Mouse (Mus musculus): Measurements from ENCODE around the gene Agmat.

Agmat gene

DNA sequence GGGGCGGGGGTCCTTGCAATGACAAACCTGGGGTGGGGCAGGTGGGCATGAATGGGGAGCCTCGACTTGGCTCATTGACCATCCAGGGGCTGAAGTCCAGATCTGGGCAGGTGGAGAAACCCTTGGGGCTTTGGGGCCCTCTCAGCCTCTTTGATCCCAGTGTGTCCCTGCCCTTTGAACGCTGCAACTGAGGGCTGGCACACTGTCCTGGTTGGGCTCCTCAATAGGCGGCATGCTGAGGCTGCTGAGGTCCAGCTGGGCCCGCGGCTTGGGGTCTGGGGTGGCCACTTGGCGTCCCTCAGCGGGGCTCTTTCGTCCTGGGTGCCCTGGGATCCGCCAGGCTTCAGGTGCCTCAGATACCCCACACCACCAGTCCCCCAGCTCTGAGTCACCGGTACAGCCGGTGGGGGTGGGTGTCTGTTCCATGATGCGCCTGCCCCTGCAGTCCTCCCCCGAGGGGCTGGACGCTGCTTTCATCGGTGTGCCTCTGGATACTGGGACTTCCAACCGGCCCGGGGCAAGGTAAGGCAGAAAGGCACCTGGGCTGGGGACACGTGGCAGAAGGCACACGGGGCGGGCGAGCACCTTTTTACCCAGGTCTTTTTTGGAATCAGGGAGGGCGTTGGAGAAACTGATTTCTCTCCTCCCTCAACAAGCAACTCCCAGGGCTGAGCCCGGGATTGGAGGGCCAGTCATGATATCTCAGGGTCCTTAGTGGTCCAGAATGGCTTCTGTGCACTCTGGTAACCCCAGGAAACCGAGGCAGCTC is at the start of gene Agmat:
TSS of gene Agmat (plus strand) at position 95 of the 769 bp plus-strand sequence.
- no peak for DNase-seq (ENCODE audit: low spot score)

DNA sequence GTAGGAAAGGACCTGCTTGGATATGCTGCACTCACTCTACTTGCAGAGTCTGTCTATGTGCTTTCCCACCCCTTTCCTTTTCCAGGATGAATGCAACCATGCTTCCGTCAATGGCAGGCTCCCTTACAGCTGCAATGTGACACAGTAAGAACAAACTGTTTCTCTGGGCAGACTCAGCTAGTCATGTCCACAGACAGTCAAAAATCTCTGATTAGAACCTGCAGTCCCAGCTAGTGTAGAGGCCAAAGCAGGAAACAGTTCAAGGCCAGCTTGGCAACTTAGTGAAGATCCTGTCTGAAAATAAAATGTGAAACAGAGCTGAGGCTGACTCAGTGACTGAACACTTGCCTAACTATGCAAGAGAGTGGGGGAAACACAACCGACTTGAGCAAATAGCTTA is 41.8 kb upstream of the Agmat start:
- no peak for DNase-seq (ENCODE audit: low spot score)

DNA sequence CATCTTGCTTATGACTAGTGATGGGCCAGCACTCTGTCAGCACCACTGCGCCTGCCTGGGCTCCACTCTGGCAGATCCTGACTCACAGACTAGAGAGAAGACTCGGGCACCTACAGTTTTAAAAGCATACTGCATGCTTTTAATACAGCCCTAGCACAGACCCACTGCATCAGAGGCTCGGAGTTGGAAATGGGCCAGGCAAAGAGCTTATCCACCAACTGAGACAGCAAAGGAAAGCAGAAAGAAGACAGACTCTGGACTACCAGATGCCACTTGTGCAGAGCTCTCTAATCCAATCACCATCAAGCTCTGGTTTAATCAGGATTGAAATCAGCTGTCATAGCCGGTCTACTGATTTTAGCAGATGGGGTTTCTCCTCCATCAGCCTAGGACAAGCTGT is 41.1 kb upstream of the Agmat start:
- DNase-seq (ENCODE audit: low spot score) = peak; percentile 77

DNA sequence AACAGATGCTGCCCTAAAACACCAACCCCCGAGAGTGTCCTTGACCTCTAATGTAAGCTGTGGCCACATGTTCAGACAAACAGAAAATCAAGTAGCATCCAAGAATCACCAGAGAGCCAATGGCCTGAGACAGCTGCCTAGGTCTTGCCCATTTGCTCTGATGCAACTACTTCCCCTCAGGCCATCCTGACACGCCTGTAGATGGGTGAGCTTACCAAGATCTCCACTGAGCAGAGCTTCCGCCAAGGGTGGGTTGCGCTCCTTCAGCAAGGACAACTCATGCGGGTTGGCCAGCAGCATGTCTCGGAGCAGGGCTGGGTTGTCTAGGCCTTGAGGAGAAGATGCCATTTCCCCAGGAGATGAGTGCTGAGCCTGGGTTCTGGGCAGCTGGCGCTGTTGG is 38.5 kb upstream of the Agmat start:
- DNase-seq (ENCODE audit: low spot score) = no peak

DNA sequence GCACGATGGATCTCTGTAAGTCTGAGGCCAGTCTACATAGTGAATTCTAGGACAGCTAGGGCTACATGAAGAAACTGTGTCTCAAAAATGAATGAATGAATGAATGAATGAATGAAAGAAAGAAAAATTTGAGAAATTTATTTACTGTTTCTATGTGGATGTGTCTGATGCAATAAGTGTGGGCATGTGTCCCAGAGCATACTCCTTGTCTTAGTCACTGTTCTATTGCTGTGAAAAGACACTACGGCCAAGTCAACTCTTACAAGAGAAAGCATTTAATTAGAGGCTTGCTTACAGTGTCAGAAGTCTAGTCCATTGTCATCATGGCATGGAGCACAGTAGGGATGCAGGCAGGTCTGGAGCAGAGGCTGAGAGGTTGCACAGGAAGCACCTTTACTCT is 37.5 kb upstream of the Agmat start:
- DNase-seq (ENCODE audit: low spot score) = no peak

DNA sequence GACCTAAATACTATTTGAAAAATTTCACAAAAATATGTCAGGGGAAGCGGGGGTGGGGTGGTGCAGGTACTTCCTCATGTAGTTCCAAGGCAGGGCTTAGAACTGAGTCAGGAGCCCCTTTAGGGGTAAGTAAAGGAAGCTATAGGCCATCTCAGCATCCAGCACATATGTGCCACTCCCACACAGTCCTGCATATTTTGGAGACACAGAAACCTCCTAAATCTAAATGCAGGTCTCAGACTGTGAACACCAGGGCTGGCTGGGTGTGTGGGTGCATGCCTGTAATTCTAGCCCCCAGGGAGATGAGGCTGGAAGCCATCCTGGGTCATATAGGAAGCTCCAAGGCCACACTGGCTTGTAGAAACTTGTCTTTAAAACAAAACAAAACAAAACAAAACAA is 35.2 kb upstream of the Agmat start:
- no peak for DNase-seq (ENCODE audit: low spot score)

DNA sequence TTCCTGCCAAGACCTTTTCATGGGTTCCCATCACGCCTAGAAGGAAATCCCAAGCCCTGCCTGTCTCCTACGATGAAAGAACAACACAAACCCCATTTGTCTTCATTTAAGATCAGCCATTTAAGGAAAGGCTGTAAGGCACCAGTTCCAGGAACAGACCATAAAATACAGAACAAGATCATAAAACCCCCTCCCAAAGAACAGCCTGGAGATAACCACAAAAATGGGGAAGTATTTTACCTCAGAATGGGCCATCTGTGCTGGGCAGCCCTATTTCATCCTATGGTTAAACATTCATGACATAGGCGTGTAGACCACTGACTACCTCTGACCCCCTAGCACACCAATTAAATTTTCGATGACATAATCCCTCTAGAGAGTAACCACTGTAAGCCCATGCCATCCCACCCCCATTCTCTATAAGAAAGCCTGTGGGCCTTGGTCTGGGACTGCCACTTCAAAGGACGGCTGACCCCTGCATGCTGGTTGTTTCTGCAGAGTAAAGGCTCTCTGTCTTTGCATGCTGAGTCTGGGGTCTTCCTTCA is 32.8 kb upstream of the Agmat start:
- DNase-seq (ENCODE audit: low spot score) = no peak

DNA sequence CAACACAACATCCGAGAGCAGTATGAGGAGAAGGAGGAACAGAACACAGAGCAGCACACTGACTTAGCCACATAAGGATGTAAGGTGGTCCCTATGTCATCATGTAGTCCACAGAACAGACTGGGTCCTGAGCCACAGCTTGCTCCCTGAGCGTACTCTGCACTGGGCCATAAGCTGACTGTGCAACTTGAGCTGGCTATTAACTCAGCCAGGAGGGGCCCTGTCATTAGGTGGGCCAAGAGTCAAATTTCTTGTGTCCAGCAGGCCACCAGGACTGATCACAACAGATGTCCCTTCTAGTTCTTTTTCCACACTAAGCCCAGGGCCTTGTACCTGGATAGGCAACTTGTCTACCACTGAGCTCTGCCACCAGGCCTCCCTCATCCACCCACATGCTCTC is 31.4 kb upstream of the Agmat start:
- DNase-seq (ENCODE audit: low spot score) = no peak

DNA sequence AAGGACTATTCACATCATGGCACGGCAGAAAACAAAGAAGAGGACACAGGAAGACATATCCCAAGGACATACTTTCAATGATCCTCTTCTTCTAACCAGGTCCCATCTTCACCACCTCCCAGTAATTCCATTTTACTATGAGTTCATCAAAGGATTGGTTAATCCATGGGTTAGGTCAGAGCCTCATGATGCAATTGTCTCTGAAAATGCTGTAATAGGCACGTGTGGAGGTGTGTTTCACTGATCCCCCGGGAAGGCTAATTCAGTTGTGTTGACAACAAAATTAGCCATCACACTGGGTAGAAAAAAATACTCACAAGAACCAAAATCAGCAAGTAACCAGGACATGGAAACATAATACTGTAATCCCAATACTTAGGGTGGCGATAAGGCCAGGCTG is 28.8 kb upstream of the Agmat start:
- DNase-seq (ENCODE audit: low spot score) = no peak

DNA sequence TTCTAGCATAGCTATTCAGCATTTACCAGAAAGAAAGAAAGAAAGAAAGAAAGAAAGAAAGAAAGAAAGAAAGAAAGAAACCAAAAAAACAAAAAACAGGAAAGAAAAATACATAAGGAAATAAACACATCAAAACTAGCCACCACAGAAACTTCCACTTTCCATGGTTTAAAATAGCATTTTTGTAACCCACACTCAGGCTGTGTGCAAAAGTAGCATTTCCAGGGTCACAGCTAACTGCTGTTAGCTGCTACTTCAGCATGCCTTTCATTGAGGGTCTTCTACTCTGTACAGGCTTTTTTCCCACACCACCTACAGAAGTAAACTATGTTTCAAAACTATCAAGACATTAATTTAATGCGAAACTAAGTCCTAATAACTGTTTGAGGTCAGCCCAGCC is 27.2 kb upstream of the Agmat start:
- DNase-seq (ENCODE audit: low spot score) = no peak

DNA sequence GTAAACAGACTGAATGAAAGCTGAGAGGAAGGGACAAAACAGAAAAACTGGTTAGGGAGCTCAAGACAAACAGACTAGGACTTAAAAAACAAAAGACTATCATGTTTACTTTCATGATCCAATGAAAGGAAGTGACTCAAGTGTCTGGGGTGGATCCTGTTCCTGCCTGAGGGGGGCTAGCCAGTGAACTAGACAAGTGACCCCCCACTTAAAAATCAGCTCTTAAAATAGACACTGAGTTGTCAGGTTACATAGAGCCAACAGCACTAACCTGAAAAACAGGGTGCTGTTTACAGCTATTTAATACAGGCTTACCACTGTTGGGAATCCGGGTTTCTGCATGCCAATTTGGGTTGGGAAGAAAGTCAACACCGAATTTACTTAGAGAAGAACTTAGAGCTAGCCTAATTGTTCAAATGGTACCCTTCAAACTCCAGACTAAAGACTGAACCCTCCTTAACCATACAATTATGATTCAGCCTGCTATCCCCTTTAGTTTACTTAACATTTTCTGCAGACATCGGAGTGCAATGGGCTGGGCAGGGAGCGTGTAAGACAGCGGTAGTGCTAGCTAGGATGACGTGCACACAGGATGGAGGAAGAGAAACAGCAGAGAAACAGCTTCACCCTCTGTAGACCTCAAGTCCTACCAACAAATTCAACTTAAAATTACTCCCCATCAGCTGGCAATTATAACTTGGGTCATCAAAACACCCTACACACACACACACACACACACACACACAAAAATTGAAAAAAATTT is 25.5 kb upstream of the Agmat start:
- DNase-seq (ENCODE audit: low spot score) = no peak

DNA sequence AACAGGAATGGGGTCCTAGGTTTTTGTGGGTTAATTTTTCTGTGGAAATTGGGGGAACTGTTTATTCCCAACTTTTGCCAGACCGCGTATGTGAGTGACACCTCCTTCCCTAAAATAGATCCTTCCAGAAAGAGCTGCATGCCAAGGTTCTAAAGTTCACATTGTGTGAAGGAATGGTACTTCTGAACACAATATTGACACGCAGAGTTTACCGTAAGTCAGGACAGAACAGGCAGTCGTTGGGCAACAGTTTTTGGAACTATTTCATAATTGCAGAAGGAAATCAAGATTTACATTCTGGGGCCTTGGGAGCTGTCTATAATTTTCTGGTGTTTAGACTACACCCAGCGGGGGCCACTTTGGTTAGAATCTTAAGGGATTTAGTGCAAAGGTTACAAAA is 24.5 kb upstream of the Agmat start:
- DNase-seq (ENCODE audit: low spot score) = no peak

DNA sequence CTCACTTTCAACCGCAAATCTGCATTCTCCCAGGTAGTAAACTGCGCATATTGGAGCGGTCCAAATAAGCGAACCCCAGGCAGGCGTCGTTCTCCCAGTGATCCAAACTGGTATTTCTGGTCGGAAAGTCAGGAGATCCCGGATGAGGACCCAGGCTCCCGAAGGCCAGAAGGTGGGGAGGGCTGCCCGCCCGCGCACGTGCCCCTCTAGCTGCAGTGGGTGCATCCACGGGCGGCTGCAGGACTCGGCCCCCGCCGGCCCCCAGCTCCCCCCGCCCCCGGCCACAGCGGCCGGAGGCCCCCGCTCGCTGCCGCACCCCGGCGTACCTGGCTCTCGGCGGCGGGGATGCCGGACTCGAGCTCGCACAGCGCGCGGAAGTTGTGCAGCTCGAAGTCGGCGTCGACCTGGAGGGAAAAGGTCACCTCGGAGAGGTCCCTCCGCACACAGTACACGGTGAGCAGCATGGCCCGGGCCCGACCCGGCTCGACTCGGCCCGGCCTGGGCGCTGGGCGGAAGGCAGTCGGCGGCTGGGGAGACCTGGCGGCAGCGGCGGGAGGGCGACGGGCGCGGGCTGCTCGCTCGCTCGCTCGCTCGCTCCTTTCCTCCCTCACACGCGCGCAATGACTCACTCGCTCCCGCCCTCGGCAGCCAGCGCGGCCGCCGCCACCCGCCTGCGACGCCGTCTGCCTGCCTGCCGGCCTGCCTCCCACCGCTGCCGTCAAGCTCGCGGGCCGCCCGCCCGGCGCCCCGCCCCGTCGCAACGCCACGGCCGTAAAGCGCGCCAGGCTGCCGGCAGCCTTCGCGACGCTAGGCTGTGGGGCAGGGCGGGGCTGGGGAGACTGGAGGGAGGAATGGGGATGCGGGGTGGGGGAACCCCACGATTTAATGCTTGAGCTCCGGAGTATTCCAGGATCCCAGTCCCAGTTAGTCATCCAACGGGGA is 23.5 kb upstream of the Agmat start, which contains the start of gene Ddi2:
TSS of gene Ddi2 (minus strand) at position 689 of the 942 bp plus-strand sequence.
- peak; percentile 90 for DNase-seq (ENCODE audit: low spot score)

DNA sequence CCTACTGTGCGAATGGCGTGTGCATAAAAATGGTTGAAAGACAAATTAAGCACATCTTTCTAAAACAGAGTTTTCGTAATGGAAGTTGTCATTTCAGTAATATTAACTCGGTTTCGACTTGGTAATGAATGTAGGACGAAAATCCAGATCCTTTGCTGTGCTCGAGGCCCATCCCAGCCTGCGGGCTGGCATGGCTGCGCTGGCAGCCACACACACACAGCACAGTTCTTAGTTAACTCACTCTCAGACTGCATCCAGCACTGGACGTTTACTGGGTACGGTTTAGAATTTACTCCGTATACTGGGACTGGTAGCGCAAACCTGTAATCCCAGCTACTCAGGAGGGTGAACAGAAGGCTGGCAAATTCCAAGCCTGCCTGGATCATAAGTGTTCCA is 22.8 kb upstream of the Agmat start:
- no peak for DNase-seq (ENCODE audit: low spot score)

DNA sequence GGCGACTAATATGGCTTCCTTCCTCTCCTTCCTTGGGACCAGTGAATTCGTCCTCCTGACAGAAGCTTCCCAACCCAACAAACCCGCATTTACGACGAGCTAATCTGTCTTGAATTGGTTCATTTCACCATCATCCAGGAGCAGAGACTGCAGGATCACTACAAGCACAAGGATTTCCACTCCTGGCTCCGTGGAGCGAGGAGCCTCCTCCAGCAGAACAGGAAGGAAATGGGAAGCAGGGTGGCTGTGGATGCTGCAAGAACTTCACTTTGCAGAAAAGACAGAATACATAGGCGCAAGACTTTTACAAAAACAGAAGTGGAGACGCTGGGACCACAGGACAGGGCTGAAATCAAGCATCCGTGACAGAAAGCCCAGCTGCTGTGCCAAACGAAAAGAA is 21.9 kb upstream of the Agmat start:
- DNase-seq (ENCODE audit: low spot score) = no peak

DNA sequence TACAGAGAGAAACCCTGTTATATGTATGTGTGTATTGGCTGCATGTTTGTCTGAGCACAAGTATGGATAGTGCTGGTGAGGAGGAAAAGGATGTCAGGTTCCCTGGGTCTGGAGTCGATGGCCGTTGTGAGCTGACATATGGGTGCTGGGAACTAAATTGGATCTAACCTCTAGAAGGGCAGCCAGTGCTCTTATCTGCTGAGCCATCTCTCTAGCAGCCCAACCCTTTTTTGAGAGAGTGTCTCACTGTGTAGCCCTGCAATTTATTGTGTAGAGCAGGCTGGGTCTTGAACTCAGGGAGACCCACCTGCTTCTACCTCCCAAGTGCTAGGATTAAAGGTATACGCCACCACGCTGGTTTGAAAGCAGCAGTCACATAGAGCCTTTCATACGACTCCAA is 21.2 kb upstream of the Agmat start:
- DNase-seq (ENCODE audit: low spot score) = no peak

DNA sequence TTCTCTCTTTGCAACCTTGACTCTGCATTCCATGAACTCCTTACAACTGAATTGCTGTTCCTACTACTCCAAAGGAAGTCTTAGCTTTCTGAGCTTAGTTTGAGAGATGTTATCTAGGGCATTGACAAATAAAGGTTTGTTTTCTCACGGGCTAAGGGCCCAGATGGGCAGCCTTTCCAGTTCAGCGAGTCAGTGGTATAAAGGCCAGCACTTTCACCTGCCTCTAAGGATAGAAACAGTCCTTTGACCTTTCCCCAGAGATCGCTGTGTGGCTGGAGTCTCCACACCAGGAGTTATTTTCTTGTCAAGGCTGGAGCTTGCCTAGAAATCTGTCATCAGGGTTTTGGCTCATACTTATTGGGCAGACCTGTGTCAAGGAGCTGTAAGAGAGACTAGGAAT is 20.7 kb upstream of the Agmat start:
- DNase-seq (ENCODE audit: low spot score) = no peak

DNA sequence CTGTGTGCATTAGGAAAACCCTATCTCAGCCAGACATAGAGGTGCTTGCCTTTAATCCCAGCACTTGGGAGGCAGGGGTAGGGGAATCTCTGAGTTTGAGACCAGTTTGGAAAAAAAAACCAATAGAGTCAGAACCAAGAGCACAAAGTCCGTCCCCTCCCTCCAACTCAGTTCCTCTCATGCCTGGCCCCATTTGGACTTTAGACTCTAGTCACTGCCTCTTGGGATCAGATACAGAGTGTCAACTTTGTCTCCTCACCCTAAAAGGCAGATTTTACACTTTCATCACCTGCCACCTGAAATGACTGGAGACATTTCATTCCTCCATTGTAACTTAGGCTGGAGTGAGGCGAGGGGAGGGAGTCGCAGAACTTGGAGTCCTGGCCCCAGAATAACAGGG is 17.2 kb upstream of the Agmat start:
- no peak for DNase-seq (ENCODE audit: low spot score)

DNA sequence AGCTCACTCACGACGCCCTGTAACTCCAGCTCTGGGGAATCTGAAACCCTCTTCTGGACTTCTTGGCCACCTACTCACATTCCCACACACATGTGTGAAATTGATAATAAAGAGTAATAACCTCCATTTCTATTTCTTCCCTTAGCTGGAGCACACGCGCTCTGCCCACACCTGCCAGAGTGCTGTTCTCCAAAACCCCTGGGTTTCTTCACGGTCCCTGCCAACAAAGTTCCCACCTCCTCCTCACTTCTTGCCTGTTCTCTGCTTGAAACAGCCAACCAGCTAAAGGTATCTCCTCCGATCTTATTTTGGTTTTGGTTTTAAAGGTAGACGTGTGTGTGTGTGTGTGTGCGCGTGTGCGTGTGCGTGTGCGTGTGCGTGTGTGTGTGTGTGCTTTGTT is 16.1 kb upstream of the Agmat start:
- DNase-seq (ENCODE audit: low spot score) = no peak

DNA sequence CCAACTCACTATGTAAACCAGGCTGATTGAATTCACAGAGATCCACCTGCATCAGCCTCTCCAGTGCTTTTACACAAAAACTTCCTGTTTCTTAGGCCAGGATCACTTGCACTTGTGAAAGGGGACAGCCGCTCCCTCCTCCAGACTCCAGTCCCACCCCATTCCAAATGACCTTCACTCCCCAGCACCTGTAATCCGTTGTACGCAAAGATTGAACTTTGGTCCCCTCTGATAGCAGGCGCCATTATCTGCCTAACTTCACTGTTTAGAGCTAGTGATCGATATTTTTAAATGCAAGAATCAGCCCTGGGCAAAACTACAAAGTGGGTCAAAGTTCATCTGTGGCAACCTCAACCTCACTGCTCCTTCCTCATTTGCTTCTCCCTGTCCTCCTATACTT is 14.7 kb upstream of the Agmat start:
- DNase-seq (ENCODE audit: low spot score) = no peak

DNA sequence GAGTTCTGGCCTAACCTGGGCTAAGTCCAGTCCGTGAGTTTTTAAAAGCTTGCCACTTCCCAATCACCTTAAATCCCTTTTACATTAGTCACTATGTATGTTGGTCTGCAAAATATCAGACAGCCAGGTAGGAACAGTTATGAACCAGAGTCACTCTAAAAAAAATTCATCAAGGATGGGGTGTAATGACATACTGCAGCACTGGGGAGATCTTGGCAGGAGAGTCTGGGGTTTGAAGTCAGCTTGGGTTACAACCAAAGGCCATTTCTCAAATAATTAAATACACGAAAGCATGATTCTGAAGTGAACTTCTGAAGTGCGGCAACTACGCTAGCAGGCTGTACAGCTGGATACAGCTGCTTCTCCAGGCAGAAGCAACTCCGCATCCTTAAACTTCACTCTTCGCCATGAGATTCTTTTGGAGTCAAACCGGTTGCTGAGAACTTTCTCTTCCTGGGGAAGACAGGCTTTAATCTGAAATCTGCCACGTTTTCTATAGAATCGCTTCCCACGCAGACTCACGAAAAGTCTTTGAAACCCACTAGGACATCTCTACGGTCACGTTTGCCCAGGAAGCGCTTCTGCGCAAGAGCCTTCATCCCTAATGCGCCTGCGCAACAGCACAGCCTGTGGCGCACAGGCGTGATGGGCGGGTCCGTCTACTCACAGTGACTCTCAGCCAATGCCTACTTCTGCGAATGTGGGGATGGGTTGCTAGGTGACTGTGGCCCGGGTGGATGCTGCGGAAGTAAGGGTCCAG is 11.8 kb upstream of the Agmat start:
- peak; percentile 94 for DNase-seq (ENCODE audit: low spot score)

DNA sequence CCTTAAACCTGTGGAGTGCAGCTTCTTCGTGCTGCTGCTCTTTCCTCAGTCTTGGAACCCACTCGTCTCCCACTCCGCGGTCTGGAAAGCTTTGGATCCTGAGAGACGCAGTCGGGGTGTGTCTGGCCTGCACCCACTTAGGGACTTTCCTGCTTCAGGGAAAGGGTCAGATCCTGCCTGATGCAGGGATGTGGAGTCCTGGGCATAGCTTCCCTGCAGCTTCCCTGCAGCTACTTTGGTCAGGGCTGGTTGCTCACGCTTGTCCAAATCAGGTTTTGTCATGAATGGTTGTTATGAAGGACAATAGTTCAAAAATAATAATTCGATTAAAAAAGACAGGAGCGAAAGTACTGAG is 11.3 kb upstream of the Agmat start:
- no peak for DNase-seq (ENCODE audit: low spot score)

Data from retina, embryonic 14.5 days (tissue).